Comparison of ENCODE assay signal across 8 mouse cellular contexts in genomic region chr9:54501453-54502110, GRCm38 (mm10). TPM values are rescaled to one million over a fixed set of nuclear protein-coding genes. Genes with fewer than 3 reads are reported as not detected.
A peak's percentile ranks its signal among the peaks of the same experiment; 100 is the strongest.
DNase-seq lines count a peak whose midpoint lies in the region; ATAC-seq and TF ChIP-seq lines count a peak whose summit lies in the region.

Gene Dmxl2 (minus strand): TSS chr9:54501626.

- no peak for TF ChIP-seq RAD21 in MEL (IDR thresholded peaks at IDR 0.05; ENCODE audit: low read depth, low read length)

- peaks cover 3% of the 10 kb centered on the region for H3K79me2 ChIP-seq in MEL (ENCODE audit: control insufficient read depth, insufficient read depth, low read length, poor library complexity)

- no peaks in the 10 kb centered on the region; a peak in 1 of 4 replicates for H3K27me3 ChIP-seq in MEL (ENCODE audit: control insufficient read depth in 1 of 2, insufficient read depth in 2 of 2, low read length in 2 of 2)
- H3K27me3 ChIP-seq in lung, embryonic 16.5 days (ENCODE audit: control insufficient read depth, insufficient read depth, low read depth, low read length) = peaks cover 14% of the 10 kb centered on the region

- ATAC-seq in hematopoietic stem cell, adult 5-6 weeks (replicated peaks in 1 of 2; ENCODE audit: insufficient read depth in 1 of 2, low FRiP score in 2 of 2, low TSS enrichment in 1 of 2, low read depth in 1 of 2, poor library complexity in 2 of 2, severe bottlenecking in 2 of 2) = peak; percentile 53 to 77; a peak in 3 of 4 replicates
- ATAC-seq in lung, embryonic 16.5 days (ENCODE audit: low read depth) = peak; percentile 94

- no peak for TF ChIP-seq EP300 in MEL (IDR thresholded peaks at IDR 0.05; ENCODE audit: low read depth in 1 of 2, low read length in 2 of 2)

- H3K4me3 ChIP-seq in MEL (ENCODE audit: control insufficient read depth in 1 of 2, insufficient read depth in 1 of 2, low read depth in 2 of 2, low read length in 2 of 2) = peak within 1 kb of the TSS; percentile 84 to 95
- peak within 1 kb of the TSS; percentile 71 for H3K4me3 ChIP-seq in lung, embryonic 16.5 days (ENCODE audit: low read length)

- under 1% methylated on average over 51 of the region's 99 CpGs for WGBS in lung, embryonic 16.5 days

- peak; percentile 46 to 80; a peak in 2 of 4 replicates for TF ChIP-seq POLR2A in MEL (IDR thresholded peaks at IDR 0.05; ENCODE audit: control insufficient read depth in 1 of 2, insufficient read depth in 1 of 2, low read depth in 1 of 2, low read length in 2 of 2, poor library complexity in 1 of 2)

- peaks cover 0 to 7% of the 10 kb centered on the region in 2 experiments; a peak in 1 of 4 replicates for H3K36me3 ChIP-seq in MEL (ENCODE audit: control insufficient read depth in 1 of 2, insufficient read depth in 2 of 2, low read length in 2 of 2)
- no peaks in the 10 kb centered on the region for H3K36me3 ChIP-seq in lung, embryonic 16.5 days (ENCODE audit: control insufficient read depth, insufficient read depth, low read length)

- TF ChIP-seq CTCF in MEL (IDR thresholded peaks at IDR 0.05 in 2 of 3, conservative IDR thresholded peaks at IDR 0.05 in 1 of 3; ENCODE audit: control insufficient read depth in 1 of 3, insufficient read depth in 1 of 3, low read depth in 2 of 3, low read length in 3 of 3, poor library complexity in 1 of 3, severe bottlenecking in 1 of 3) = no peak

- DNase-seq in MEL (ENCODE audit: low read depth, low spot score) = peak; percentile 90
- DNase-seq in cerebellum, adult 11-12 months = peak; percentile 94
- peak; percentile 92 for DNase-seq in forelimb bud, embryonic 11.5 days (ENCODE audit: low read depth, low spot score)
- peak; percentile 92 for DNase-seq in layer of hippocampus, adult 9-11 months
- DNase-seq in ovary, adult 18-20 months (ENCODE audit: low spot score) = peak; percentile 84
- DNase-seq in thymus, postnatal 10 days (ENCODE audit: low spot score in 2 of 2) = peak; percentile 3 to 26

- H3K9me3 ChIP-seq in MEL (replicated peaks; ENCODE audit: insufficient read depth, low read length) = no peaks in the 10 kb centered on the region
- H3K9me3 ChIP-seq in lung, embryonic 16.5 days (ENCODE audit: control insufficient read depth, low read length) = no peaks in the 10 kb centered on the region

- peak within 1 kb of the TSS; percentile 100 for H3K4me2 ChIP-seq in lung, embryonic 16.5 days (ENCODE audit: low read depth, low read length)

- peaks cover 4 to 6% of the 10 kb centered on the region in 2 experiments; a peak in 2 of 4 replicates for H3K4me1 ChIP-seq in MEL (ENCODE audit: control insufficient read depth in 1 of 2, insufficient read depth in 2 of 2, low read length in 2 of 2)
- H3K4me1 ChIP-seq in lung, embryonic 16.5 days (replicated peaks; ENCODE audit: control insufficient read depth, insufficient read depth, low read length) = 0 out of 2 replicates have a peak, but pooled peaks cover 5% of the 10 kb centered on the region

- H3K9ac ChIP-seq in MEL (ENCODE audit: control insufficient read depth, low read depth, low read length, poor library complexity, severe bottlenecking) = peak within 1 kb of the TSS; percentile 80
- peak within 1 kb of the TSS; percentile 72 for H3K9ac ChIP-seq in lung, embryonic 16.5 days (ENCODE audit: low read length)

- H3K27ac ChIP-seq in MEL (ENCODE audit: control insufficient read depth, low read depth, low read length) = peak within 1 kb of the TSS; percentile 11; the same call in 1 of the 2 replicates
- H3K27ac ChIP-seq in lung, embryonic 16.5 days (ENCODE audit: low read length) = no peak within 1 kb of the TSS

TF ChIP-seq in MEL, 35 proteins besides CTCF, POLR2A, EP300 and RAD21:
- TF ChIP-seq NELFE (IDR thresholded peaks at IDR 0.05; ENCODE audit: low read depth, low read length) (peak; percentile 44), MAZ (IDR thresholded peaks at IDR 0.05; ENCODE audit: low read depth, low read length) (no peak), MXI1 (IDR thresholded peaks at IDR 0.05; ENCODE audit: low read depth, low read length) (0 out of 2 replicates have a peak, but pooled peaks have one; percentile 25), UBTF (IDR thresholded peaks at IDR 0.05; ENCODE audit: borderline replicate concordance, insufficient read depth, low read depth, low read length) (no peak), TAL1 (IDR thresholded peaks at IDR 0.05; ENCODE audit: low read length) (no peak), MAX (IDR thresholded peaks at IDR 0.05; ENCODE audit: low read length) (peak; percentile 17), CHD2 (IDR thresholded peaks at IDR 0.05; ENCODE audit: low read length) (no peak), NRF1 (IDR thresholded peaks at IDR 0.05; ENCODE audit: insufficient read depth, low read depth, low read length, poor library complexity, severe bottlenecking) (peak; percentile 78), CHD1 (IDR thresholded peaks at IDR 0.05; ENCODE audit: low read depth, low read length) (no peak), SIN3A (IDR thresholded peaks at IDR 0.05; ENCODE audit: low read length) (0 out of 2 replicates have a peak, but pooled peaks have one; percentile 7), POLR2AphosphoS2 (IDR thresholded peaks at IDR 0.05; ENCODE audit: low read length) (no peak)

RNA-seq across cellular contexts. Expression of gene Dmxl2, which starts in this region (rescaled TPM):
- 6.1 and 6.9 TPM in 2 replicates for total RNA-seq in MEL (2012; rRNA removed)
- polyA plus RNA-seq in MEL (2012; ENCODE audit: insufficient read depth in 1 of 2, insufficient read length in 2 of 2, low read depth in 1 of 2, low replicate concordance in 2 of 2, missing spikeins in 1 of 2) = 100 to 1,000 TPM in 1 of 2 experiments, 1 to 10 TPM in 1; 9.1 to 238 TPM
- total RNA-seq in hematopoietic stem cell, adult 5-6 weeks (2017) = 9.1 and 17.0 TPM in 2 replicates
- 2.2 and 3.1 TPM in 2 replicates for polyA plus RNA-seq in lung, embryonic 16.5 days (2015; fragmentation: Nextera tagmentation; extraction: Ambion mirVana)

Comparison
In these comparisons a context has a peak if more than half of its experiments do, and no peak if none do; other contexts are left out.
1. DNase-seq: peak in every context shown above with its lines; median percentile 94 in cerebellum, adult 11-12 months; 92 in forelimb bud, embryonic 11.5 days; 92 in layer of hippocampus, adult 9-11 months; 90 in MEL; 84 in ovary, adult 18-20 months; 14 in thymus, postnatal 10 days.